Mouse (Mus musculus): ENCODE results near the gene Tcl1b5. TPM values are rescaled to one million over a fixed set of nuclear protein-coding genes. Genes with fewer than 3 reads are reported as not detected.

Tcl1b5 gene
- total RNA-seq, 1 experiment from 2014 or later, result not detected

DNA sequence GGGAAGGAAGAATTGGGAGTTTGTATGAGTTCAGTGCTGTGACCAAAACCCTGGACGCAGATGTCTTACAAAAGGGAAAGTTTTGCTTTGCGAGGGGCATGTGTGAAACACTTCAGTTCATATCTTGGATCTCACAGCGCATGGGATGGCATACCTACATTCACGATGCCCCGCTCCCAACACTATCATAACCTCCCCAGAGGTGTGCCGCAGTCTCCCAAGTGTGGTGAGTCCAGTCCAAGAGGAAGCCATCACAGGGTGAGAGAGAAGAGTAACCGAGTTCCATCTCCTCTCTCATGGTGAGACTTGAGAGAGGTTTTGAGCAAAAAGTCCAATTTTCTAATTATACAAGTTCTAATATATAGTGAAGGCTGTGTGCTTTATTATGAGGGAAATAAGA lies 33.1 kb downstream of the Tcl1b5 start:
- DNase-seq, result no peak

DNA sequence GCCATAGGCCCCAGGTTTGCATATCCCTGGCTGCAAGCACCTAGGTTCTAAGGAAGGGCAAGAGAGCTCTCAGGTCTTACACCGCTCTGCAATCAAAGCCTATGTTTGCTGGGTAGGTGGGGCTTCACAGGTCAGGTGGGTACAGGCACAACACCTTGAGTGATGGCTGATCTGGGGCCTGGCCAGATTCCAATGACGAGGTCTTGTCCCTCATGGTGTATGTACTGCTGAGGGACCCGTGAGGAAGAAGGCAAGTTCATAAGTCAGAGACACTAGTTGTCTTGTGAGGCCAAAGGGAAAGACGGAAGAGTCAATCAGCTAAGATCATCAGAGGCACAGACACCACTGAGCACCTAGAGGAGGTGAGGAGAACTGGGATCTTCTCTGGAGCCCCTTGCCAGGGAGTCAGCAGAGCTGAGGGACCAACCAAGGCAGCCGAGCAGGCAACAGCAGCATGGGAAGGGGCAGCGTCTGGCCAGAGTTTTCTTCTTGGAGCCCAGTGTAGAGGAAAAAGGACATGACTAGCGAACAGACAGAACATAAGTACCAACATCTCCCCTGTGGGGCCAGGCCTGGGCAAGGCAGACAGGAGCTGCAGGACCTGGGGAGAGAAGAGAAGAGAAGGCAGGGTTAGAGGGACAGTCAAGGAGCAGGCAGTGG lies 41.1 kb downstream of the Tcl1b5 start:
- DNase-seq, result no peak

DNA sequence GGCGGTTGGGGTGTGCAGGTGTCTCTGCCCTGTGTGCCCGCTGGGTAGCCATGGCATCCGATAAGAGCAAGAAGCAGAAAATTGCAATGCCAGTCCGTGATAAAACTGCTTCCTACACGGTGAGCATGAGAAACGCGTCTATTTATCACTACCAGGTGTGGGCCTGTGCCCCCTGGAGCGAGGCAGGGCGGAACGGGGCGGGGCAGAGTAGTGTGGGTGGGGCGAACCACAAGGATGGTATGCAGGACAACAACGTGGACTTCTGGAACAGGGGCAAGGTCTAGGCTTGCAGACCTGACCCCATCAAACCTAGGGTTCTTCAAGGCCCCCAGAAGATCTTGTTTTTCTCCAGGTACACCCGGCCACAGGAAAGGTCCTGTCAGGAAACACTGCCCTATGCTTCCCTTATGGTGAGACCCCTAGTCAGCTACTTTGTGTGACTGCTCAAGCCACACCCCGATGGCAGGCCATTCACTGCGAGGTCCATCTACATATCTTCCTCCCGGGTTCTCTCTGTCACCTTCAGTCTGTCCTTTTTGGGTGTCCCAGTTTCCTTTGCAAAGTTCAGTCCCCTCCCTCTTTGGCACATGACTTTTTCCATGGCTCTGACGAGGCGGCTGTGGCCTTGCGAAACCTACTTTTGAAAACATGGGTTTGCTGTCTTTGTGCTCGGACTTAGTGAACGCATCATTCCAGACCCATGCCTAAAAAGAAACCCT lies 46.6 kb downstream of the Tcl1b5 start, which contains the start of gene Tcl1:
Tcl1 (minus strand) TSS at position 193 of the 719 bp plus-strand sequence.
- no peak for DNase-seq

DNA sequence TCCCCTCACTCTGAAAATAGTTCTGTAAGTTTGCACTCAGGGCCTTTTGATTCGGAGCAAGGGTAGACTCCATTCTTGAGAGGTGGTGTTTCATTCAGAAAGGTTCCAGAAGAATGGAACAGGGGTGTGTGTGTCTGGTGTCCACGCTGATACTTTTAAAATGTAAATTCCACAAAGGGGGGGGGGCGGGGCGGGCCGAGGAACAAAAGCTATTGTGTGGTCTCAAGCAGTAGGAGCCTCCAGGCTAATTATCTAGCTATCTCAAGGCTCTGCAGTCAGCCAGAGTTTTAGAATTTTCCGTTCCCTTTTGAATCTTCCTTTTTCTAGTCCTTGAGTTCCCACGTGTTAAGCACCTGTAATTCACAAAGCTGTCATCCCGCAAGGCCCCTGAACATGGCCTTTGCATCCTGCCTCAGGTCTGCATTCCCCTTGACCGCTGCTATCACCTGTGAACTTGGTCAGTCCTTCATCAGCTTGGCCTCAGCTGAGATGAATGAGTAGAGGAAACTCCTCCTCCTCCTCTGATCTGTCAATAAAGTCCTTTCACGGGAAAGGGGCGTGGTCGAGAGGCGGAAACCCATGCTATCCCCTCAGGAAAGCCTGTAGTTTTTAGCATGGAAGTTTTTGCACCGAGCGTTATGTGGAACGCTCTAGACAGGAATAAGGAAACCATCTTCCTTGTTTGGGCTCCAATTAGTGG lies 48.6 kb downstream of the Tcl1b5 start:
- no peak for DNase-seq

Other genes starting within 250 kb of the Tcl1b5 start
- gene Syne3, start 166.5 kb upstream of the Tcl1b5 start, total RNA-seq (2021), result 8.6 and 14.8 TPM in 2 replicates
- 183 and 235 TPM in 2 replicates for gene Glrx5, start 143.7 kb upstream of the Tcl1b5 start, total RNA-seq (2021)
- not detected in 2 replicates for gene Tcl1b2, start 30.3 kb upstream of the Tcl1b5 start, total RNA-seq (2021)
- not detected in 2 replicates for gene Tcl1b1, start 16.7 kb upstream of the Tcl1b5 start, total RNA-seq (2021)
- gene Tcl1b3, start 14.7 kb downstream of the Tcl1b5 start, total RNA-seq (2021), result not detected in 2 replicates
- not detected in 2 replicates for gene Tcl1b4, start 25.6 kb downstream of the Tcl1b5 start, total RNA-seq (2021)
- gene Tcl1, start 46.4 kb downstream of the Tcl1b5 start, total RNA-seq (2021), result not detected in 2 replicates
- 0.49 and 0.81 TPM in 2 replicates for gene Tunar, start 157.5 kb downstream of the Tcl1b5 start, total RNA-seq (2021)